Mouse (Mus musculus) lung, postnatal 0 days (tissue): ENCODE data around the gene Clasp2.

Experiments
- CTCF ChIP-seq: IDR thresholded peaks from 2 replicates; pipeline ENCODE4 v1.5.1; 2016; ENCODE audit warnings: antibody characterized with exemption, mild to moderate bottlenecking
- EP300 ChIP-seq: IDR thresholded peaks from 2 replicates; pipeline ENCODE4 v1.6.1; 2016; ENCODE audit warnings: antibody characterized with exemption, mild to moderate bottlenecking, control low read depth

- TF ChIP-seq CTCF = no peak
- no peak for TF ChIP-seq EP300
Measured at GRCm38 (mm10) chr9:113782362-113783005, 41.2 kb downstream of the Clasp2 start.
